Mouse (Mus musculus): Measurements from ENCODE around the gene Tmem53.

- no peak for TF ChIP-seq CTCF (IDR thresholded peaks at IDR 0.05; ENCODE audit: extremely low read depth, insufficient read length, insufficient replicate concordance, low read depth, low read length)
- TF ChIP-seq POLR2A (IDR thresholded peaks at IDR 0.05; ENCODE audit: low read depth, low read length): no peak
These were observed 30.8 kb upstream of the Tmem53 start for GRCm38 (mm10) chr4:117220741-117221515.
